Mouse (Mus musculus) spleen, postnatal 14 days (tissue): ENCODE measurements around the gene Grin2d.

Experiments
- DNase-seq, 2 experiments: peaks; one replicate each; pipeline ENCODE4 v3.0.0; 2021 to 2022; ENCODE audit warnings: low spot score in 2 of 2

Gene Grin2d

GRCm38 (mm10) chr7:45784524-45785372 is 93.4 kb downstream of the Grin2d start, which contains the start of gene Sult2b1:
TSS of gene Sult2b1 (minus strand) at chr7:45784669.
- no peak for DNase-seq

GRCm38 (mm10) chr7:45783511-45784091 is 94.6 kb downstream of the Grin2d start, which contains the start of gene Lmtk3:
TSS of gene Lmtk3 (plus strand) at chr7:45783738.
- DNase-seq, result peak in 1 of 2 experiments; percentile 51

GRCm38 (mm10) chr7:45782271-45782670 is 95.9 kb downstream of the Grin2d start:
- no peak for DNase-seq
